Mouse (Mus musculus): ENCODE results near the gene Adgrf4. TPM values are rescaled to one million over a fixed set of nuclear protein-coding genes. Genes with fewer than 3 reads are reported as not detected.

Adgrf4 gene
- not detected for polyA plus RNA-seq (2017; shearing (Covaris generic))

GRCm38 (mm10) chr17:42692136-42692535, at the start of gene Adgrf4:
Adgrf4 (minus strand) TSS chr17:42692284.

GRCm38 (mm10) chr17:42741801-42742217, 49.7 kb upstream of the Adgrf4 start, which contains the start of gene Adgrf2:
Adgrf2 (minus strand) TSS chr17:42742179.

GRCm38 (mm10) chr17:42611295-42611694, 80.8 kb downstream of the Adgrf4 start, which contains the start of gene Opn5:
Opn5 (minus strand) TSS chr17:42611395.

Other genes with a start within 250 kb of the Adgrf4 start
- not detected for gene Opn5, start 80.9 kb downstream of the Adgrf4 start, polyA plus RNA-seq (2017; shearing (Covaris generic))
- 0.11 TPM for gene Adgrf2, start 49.9 kb upstream of the Adgrf4 start, polyA plus RNA-seq (2017; shearing (Covaris generic))
- 17.9 TPM for gene Cd2ap, start 184.4 kb upstream of the Adgrf4 start, polyA plus RNA-seq (2017; shearing (Covaris generic))